Mouse (Mus musculus) kidney, adult 2 months (tissue): ENCODE data around the gene Sms.

Experiments used
- CTCF ChIP-seq: fragments of 200-500 bp; conservative IDR thresholded peaks from 2 replicates; pipeline ENCODE4 v1.5.1; 2011; ENCODE audit warnings: low read depth, mild to moderate bottlenecking, control low read depth, low read length, moderate library complexity, mixed read lengths; ENCODE audit not compliant: insufficient read depth, insufficient read length
- POLR2A ChIP-seq: fragments of 200-500 bp; IDR thresholded peaks from one replicate; pipeline ENCODE4 v1.6.1; 2011; ENCODE audit warnings: low read depth, low read length, control low read depth

DNA sequence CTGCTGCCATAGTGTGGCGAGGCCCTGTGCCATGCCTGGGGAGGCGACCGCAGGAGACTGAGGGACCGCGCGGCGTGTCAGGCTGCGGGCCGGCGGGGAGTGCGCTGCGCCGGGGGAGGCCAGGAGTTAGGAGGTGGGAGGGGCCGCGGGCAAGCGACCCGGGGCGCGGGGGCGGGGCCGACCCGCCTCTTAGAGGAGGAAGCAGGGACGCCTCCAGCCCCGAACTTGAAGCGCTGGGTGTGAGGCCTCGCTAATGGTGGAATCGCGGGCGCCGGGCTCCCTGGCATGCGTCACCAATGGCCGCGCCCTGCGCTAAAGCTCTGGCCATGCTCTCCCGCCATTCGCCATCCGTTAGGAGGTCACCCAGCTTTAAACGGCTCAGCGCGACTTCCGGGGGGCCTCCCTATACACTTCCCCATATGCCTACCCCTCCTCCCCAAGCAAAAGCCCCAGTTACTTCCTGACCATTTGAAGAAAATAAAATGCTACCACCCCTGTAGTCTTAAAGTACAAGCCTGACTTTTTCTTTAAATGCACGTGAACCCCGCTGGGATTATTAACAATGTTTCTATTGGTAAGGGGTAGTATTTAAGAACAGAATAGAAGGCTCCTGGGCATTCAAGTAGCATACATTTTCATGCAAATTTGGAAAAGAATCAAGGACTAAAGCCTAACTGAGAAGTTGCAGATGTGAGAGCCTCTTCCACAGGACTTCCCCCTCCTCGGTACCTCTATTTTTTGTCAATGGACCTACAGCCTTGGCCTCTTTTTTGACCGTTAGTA is at the start of gene Sms:
- TF ChIP-seq POLR2A (no peak), CTCF (no peak)
